Mouse (Mus musculus) splenic B cell, adult 2 months (primary cell): ENCODE data around the gene Tacc3.
A peak's percentile ranks its signal among the peaks of the same experiment; 100 is the strongest.

Experiments
- DNase-seq: peaks from one replicate; pipeline ENCODE4 v3.0.0-alpha.2; 2011; ENCODE audit warnings: low read depth, low spot score
- H3K27me3 ChIP-seq: 2 replicates; pipeline ENCODE4 v1.6.1; 2012; ENCODE audit warnings: mild to moderate bottlenecking, low read length, moderate library complexity, mixed read lengths; ENCODE audit not compliant: control insufficient read depth, poor library complexity, insufficient read depth, severe bottlenecking
- H3K36me3 ChIP-seq: 2 replicates; pipeline ENCODE4 v1.6.1; 2012; ENCODE audit warnings: mild to moderate bottlenecking, low read length, moderate library complexity, mixed read lengths; ENCODE audit not compliant: control insufficient read depth, poor library complexity, insufficient read depth, severe bottlenecking

Tacc3 gene

DNA sequence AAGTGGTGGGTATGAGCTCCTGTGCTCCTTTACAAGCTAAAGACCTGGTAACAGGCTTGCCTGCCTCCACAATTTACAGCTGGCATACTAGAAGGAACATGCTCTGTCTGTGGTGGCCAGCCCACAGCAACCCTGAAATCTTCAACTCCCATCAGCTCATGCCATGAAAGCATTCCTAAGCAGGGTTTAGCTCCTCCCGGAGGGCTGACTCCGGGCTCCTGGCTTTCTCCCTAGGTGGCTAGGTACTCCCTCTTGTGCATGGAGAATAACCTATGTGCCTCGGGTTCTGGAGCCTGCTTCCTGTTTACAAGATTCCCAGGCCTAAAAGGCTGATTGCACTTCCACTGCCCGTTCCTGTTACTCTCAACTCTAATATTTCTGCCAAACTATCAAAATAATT, 19.1 kb upstream of the Tacc3 start:
- Histone ChIP-seq H3K36me3 (peaks cover 7% of the 10 kb centered on the region), H3K27me3 (no peaks in the 10 kb centered on the region)
- DNase-seq = no peak

DNA sequence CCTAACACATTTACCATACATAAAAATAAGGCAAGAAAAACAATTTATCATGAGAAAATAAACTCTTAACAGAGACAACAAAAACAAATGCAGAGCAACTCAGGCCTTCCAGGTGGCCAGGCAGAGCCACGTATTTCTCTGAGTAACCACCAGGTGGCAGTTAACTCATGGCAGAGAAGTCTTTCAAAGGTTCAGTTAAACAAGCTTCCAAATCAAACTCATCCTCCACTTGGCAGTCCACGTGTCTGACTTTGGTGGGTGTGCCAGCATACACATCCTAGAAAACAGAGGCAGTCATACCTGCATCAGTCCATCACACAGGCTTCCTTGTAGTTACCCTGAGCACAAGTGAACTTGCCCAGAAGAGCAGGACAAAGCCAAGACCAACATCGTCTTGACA, 17.3 kb upstream of the Tacc3 start:
- H3K36me3 ChIP-seq = peaks cover 15% of the 10 kb centered on the region
- DNase-seq = peak; percentile 72
- H3K27me3 ChIP-seq = no peaks in the 10 kb centered on the region

DNA sequence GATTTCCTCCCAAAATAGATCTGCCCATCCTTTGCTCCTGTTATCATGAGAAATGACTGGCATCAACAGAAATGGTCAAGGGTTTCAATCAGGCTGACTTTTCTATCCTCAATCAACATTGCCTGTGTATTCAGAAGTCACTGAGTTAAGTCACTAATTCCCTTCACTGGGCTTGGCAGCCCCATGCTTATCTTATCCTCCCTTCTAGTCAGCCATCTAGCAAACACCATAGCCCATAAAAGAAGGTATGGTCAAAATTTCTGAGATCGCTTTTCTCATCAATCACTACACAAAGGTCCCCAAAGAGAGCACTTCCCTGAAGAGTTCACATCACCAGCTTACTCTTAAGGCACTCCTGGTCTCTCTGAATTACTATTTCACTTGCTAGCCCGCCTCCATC, 6.9 kb upstream of the Tacc3 start:
- Histone ChIP-seq H3K36me3 (peaks cover 11% of the 10 kb centered on the region), H3K27me3 (no peaks in the 10 kb centered on the region; the same call in 1 of the 2 replicates)
- DNase-seq = no peak

DNA sequence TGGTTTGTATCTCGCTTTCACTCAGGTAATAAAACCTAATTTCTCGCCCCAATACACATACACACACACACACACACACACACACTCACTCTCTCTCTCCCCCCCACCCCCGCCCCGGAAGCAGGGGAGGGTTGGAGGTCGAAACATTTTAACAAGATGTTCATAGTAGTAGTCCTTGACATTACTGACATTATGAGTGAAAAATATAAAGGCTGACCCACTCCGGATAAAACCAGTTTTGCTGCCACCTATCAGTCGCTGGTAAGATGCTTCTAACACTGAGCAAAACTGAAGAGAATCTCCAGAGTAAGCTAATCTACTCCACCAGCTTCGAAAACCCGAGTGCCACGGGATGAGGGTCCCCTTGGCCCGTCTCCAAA, 6.4 kb upstream of the Tacc3 start:
- peak; percentile 51 for DNase-seq
- H3K27me3 ChIP-seq = no peaks in the 10 kb centered on the region; the same call in 1 of the 2 replicates
- H3K36me3 ChIP-seq = peaks cover 10% of the 10 kb centered on the region

DNA sequence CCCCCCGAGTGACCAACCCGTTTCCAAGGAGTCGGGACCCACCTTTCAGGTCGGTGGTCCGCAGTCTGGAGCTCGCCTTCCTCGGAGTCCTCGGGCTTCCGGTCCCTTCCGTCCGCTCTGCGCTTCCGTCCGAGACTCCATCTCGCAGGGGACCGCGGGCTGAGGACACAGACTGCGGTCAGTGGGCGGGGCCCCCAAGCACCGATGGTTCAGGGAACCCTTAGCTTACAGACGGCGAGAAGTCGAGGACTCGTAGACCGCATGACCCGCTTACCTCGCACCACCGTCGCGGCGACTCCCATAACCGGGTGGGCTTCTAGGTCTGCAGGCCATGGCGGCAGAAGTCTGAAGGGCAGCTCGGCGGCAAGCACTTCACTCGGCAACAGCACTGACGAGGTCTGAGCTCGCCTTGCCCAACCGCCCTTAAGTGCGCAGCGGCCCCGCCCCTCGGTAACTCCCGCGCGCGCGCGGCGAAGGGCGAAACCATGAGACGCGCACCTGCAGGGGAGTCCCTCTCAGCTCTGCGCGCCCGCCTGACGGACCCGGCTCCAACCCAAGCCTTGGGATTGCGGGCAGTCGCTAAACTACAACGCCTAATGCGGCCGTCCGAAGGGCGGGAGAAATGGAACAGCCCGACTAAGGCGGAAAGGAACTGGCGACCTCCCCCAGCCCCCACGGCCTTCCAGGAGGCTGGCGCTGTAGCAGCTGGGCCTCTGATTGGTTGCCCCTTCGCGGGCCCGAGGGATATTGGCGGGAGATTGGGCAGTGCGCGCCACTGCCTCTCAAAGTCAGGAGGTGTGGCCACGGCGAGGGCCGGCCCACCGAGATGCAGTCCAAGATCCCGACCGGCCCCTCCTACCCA, 5.8 kb upstream of the Tacc3 start, which contains the start of gene Slbp:
Slbp (minus strand) TSS at position 654 of the 862 bp plus-strand sequence.
- Histone ChIP-seq H3K36me3 (peaks cover 10% of the 10 kb centered on the region), H3K27me3 (no peaks in the 10 kb centered on the region; the same call in 1 of the 2 replicates)
- peak; percentile 96 for DNase-seq

DNA sequence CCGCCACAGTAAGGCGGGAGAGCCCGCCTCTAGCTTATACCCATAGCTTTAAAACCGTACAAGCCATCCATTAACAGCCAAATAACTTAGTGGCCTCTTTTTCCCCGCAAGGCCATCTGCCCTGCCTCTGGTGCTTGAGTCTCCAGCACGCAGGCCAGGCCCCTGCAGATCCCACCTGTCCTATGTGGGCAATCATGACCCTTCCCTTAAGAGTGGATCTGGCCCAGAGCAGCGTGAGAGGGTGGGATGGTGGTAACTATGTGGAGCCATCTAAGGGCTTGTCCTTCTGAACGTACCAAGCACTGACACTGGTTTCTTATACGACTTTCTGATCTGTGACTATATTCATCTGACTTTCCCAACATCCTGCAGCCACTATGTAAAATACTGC, 5.2 kb upstream of the Tacc3 start:
- peaks cover 10% of the 10 kb centered on the region for H3K36me3 ChIP-seq
- no peaks in the 10 kb centered on the region; the same call in 1 of the 2 replicates for H3K27me3 ChIP-seq
- DNase-seq = no peak

DNA sequence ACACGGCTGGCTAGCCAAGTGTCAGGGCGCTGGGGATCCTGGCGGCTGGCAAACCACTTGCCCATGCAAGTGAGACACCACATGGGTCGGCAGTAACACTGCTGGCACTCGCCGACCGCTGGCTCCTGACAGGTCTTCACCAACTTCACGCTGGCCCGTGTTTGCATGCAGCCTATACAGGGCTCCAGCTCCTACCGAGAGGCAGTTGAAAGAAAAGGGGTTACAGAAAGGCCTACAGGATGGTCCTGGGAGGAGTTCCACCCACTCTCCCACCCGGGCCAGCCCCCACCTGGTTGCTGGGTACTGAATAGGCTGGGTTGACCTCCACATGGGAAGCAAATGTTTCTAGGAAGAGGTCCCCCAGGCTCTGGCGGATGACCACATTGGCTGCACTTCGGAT, 3.5 kb upstream of the Tacc3 start:
- Histone ChIP-seq H3K27me3 (no peaks in the 10 kb centered on the region; the same call in 1 of the 2 replicates), H3K36me3 (peaks cover 5% of the 10 kb centered on the region)
- no peak for DNase-seq

DNA sequence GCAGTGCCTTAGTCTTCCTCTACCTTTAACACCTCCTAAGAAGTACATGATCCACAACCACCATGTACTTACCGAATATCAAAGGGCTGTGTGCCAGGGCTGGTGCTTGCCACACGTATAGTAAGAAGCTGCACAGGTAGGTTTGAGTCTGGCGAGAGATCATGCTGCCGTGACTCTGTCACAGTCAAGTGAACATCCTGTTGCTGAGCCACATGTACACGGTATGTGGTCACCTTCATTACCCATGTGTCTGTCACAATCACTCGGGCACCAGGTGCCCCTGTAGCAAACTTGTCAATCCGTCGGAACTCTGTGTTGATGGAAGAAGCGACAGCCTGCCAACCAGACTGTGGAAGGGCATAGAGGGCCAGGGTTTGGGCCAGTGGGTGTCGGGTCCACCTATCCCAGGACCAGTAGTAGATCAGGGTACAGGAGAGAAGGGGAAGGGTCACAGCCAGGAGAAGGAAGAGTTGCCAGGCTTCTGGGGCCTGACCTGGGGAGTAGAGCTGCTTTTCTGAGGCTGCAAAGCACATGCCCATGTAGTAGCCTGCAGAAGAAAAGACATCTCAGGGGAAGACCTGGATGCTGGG, 2.6 kb upstream of the Tacc3 start:
- DNase-seq = peak; percentile 67
- Histone ChIP-seq H3K36me3 (no peaks in the 10 kb centered on the region; the same call in none of the 2 replicates), H3K27me3 (no peaks in the 10 kb centered on the region)

DNA sequence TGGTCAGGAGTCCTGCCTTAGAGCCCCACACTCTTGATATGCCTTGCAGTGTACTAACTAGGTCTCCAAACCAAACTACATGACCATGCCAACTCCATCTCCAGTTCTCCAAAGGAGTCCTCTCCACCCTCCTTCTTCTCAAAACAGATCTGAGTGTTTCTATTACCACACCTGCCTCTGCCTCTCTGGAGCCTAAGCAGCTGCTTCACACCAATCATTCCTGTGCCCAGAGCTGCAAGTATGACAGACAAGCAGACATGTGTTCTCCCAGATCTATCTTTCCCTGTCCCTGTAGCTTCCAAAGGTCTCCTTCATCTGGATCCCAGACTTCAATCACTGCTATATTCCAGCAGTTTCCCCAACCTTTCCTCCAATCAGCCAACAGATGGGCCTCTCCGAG, 1.2 kb upstream of the Tacc3 start:
- Histone ChIP-seq H3K27me3 (no peaks in the 10 kb centered on the region), H3K36me3 (no peaks in the 10 kb centered on the region; the same call in none of the 2 replicates)
- no peak for DNase-seq

DNA sequence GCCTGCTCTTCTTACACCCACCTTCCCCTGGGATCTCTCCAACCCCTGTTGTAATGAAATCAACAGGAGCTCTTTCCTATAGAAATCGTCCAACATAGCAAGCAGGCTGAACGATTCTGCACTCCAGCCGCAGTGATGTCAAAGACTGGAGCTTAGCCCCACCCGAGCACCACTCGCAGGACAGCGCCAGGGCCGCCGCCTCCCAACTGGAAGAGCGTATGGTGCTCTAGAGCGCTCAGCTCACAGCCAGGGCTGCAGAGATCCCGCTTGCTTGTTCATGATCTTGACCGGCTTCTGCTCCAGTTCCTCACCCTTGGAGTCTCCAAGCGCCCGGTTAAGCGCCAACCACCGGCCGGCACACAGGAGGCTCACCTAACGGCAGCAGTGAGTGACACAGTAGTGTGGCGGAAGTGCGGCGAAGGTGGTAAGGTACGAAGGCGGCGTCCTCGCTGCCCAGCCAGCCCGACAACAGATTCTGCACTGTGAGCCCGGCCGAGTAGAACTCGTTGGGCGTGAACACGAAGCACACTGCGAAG, 609 bp upstream of the Tacc3 start:
- no peak for DNase-seq
- H3K36me3 ChIP-seq = no peaks in the 10 kb centered on the region; the same call in none of the 2 replicates

DNA sequence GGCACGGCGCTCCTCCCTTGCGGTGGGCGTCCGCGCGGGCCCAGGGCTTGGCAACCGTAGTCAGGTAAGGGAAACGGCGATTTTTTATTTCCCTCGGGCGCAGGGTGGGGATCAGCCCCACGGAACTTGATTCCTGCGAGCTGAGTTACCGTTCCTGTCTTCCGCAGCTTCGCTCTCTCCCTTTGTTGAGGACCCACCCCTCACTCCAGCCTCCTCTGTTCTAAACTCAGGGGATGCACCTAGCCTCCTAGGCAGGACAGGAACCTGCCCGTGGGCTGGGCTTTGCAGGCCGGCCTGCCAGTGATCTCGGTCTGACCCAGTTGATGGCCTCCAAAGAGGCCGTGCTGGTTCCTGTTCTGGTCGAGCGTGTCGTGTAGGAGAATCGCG, 729 bp downstream of the Tacc3 start:
- no peak for DNase-seq
- H3K27me3 ChIP-seq = no peaks in the 10 kb centered on the region

More for the DNA sequence above, 609 bp upstream of the Tacc3 start:
- no peaks in the 10 kb centered on the region for H3K27me3 ChIP-seq

DNA sequence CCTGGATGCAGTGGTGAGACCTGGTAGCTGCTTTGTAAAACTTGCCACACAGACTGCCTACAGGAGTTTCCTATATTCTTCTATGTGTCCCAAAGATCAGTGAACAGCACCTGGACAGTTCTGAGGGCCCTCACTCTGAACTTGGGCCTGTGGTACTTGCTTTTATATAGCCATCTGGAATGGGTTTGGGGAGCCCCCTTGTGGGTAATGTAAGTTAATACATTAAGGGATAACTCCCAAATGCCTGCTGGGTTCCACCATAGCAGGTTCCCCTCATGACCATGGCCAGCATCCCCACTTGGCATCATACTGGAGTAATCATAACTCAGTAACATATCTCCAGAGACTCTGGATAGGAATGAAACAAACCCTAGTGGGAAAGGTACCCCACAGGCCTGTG, 10.3 kb downstream of the Tacc3 start:
- Histone ChIP-seq H3K36me3 (peaks cover 2% of the 10 kb centered on the region; the same call in 1 of the 2 replicates), H3K27me3 (no peaks in the 10 kb centered on the region)
- DNase-seq = peak; percentile 76

More for the DNA sequence above, 729 bp downstream of the Tacc3 start:
- no peaks in the 10 kb centered on the region; the same call in none of the 2 replicates for H3K36me3 ChIP-seq

DNA sequence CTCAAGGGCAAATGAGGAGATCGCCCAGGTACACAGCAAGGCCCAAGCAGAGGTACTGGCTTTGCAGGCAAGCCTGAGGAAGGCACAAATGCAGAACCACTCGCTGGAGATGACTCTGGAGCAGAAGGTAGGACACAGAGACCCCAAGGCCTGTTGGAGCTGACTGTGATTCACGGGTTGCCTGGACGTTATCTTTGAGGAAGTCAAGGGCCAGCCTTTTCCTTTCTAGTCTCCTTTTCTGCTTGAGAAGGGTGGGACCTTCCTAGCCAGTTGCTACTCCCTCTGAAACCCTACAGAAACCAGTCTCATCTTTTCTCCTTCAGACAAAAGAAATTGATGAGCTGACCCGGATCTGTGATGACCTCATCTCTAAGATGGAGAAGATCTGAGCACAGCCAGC, 13.7 kb downstream of the Tacc3 start:
- DNase-seq = no peak
- H3K27me3 ChIP-seq = no peaks in the 10 kb centered on the region
- peaks cover 2% of the 10 kb centered on the region; the same call in 1 of the 2 replicates for H3K36me3 ChIP-seq

DNA sequence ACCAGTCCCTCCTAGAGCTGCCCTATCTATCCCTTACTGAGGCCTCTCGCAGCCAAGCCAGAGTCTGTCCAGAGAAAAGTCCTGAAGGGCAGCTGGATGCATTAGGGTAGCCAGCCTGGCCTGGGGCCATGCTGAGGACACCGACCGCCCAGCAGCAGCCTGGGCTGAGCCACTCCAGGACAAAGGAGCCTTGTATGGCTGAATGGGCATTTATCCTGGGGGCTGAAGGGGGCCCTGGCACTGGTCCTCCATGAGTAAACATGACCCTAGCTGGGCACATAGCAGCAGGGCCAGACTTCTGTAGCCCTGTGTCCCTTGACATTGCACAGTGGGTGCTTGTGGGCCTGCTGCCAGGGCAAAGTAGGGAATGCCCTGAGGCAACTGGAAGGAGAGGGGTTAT, 16.5 kb downstream of the Tacc3 start:
- Histone ChIP-seq H3K27me3 (no peaks in the 10 kb centered on the region), H3K36me3 (no peaks in the 10 kb centered on the region)
- no peak for DNase-seq

DNA sequence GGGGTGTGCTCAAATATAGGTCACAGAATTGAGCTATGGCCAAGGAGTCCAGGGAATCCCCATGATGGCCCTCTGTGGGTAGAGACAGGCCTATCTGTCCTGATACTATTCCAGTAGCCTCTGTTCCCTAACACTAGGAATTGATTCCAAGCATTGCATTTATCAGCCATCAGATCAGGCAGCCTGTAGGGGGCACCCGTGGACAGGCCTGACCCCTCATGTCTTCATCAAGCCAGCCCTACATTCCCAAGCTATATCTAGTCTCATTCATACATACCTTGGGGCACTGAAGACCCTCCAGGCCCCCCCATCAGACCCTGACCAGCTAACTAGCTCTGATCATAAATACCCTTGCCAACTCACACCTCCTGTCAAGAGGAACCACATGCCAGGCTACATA, 18.0 kb downstream of the Tacc3 start:
- H3K27me3 ChIP-seq = no peaks in the 10 kb centered on the region
- H3K36me3 ChIP-seq = no peaks in the 10 kb centered on the region
- DNase-seq = peak; percentile 46
